Mouse (Mus musculus) splenic B cell, adult 2 months (primary cell): ENCODE measurements at regions not wholly inside any gene's neighbourhood (a gene's known extent, or its start where the extent isn't known, plus 50 kb on each side); places are given as distances from the start of the nearest gene placed in this dataset.
"Not testable (repeated sequence)": the region's sequence is repeated elsewhere in the genome, so short reads cannot be mapped to it uniquely, and the experiment has no call there.

Experiments
- DNase-seq: peaks from one replicate; pipeline ENCODE4 v3.0.0-alpha.2; 2011; ENCODE audit warnings: low read depth, low spot score
- H3K27me3 ChIP-seq: 2 replicates; pipeline ENCODE4 v1.6.1; 2012; ENCODE audit warnings: mild to moderate bottlenecking, low read length, moderate library complexity, mixed read lengths; ENCODE audit not compliant: control insufficient read depth, poor library complexity, insufficient read depth, severe bottlenecking
- H3K36me3 ChIP-seq: 2 replicates; pipeline ENCODE4 v1.6.1; 2012; ENCODE audit warnings: mild to moderate bottlenecking, low read length, moderate library complexity, mixed read lengths; ENCODE audit not compliant: control insufficient read depth, poor library complexity, insufficient read depth, severe bottlenecking

DNA sequence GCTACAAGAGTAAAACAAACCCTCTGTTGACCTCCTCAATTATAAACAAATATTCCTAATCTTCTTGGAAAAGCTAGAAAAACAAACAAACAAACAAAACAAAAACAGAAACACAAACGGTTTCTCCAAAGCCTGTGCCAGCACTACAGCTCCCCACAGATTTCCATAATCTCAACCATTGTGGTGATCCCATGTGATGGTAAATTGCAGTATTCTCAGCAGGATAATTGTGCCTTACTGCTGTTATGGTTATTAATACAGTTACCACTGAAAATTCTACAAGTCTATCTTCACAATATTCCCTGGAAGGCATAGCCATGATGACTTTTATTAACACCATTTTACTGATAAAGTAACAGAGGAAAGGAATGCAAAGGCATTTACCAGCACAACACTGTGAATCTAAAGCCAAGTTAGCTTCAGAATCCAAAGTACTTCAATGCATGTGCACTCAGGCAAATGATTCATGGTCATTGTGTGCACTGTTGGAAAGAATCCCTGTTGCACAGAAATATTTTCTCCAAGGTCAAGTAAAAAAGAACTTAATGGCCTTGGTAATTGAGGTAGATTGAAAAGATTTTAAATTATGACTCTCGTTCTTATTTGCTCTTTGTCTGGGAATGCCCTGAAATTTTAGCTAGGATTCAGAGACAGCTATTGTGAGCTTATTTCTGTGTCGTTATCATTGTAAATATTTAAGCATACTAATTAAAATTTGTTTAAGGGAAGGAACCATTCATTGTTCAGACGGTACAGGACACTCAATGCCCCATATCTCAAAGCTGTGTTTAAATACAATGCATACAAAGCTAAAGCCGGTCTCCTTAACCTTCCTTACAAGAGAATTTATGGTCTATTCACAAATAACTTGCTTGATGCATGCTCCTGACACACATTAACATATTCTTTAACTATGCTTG is 551.1 kb upstream of the Akr1e1 start:
- Histone ChIP-seq H3K36me3 (no peaks in the 10 kb centered on the region), H3K27me3 (no peaks in the 10 kb centered on the region)
- DNase-seq = no peak

- no peaks in the 10 kb centered on the region for H3K27me3 ChIP-seq
- no peak for DNase-seq
- H3K36me3 ChIP-seq = no peaks in the 10 kb centered on the region
These were observed 557.7 kb upstream of the Akr1e1 start for GRCm38 (mm10) chr13:5166716-5167115.

DNA sequence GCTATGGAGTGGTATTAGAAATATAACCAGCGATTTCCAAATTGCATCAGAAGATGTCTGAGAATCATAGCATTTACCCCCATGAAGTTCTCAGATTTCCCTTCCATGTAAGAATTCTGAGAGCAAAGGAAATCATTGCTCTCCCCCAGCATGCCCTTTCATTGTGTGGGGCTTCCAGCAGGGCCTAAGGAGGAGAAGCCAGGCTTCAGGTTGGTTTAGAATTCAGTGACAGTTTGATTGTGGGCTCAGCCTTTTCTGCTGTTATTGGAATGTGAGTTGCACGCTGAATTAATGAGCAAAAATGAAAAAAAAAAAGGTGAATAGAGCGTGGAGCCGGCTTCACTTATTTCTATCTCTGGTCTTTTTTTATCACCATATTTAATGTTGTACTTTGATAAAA is 570.0 kb upstream of the Akr1e1 start:
- Histone ChIP-seq H3K36me3 (no peaks in the 10 kb centered on the region), H3K27me3 (no peaks in the 10 kb centered on the region)
- no peak for DNase-seq

GRCm38 (mm10) chr13:5179552-5179951 is 570.6 kb upstream of the Akr1e1 start:
- DNase-seq = no peak
- Histone ChIP-seq H3K36me3 (no peaks in the 10 kb centered on the region), H3K27me3 (no peaks in the 10 kb centered on the region)

- not testable (repeated sequence) for DNase-seq, H3K27me3 ChIP-seq, H3K36me3 ChIP-seq
These were observed 576.3 kb upstream of the Akr1e1 start for GRCm38 (mm10) chr13:5185237-5185800.

DNA sequence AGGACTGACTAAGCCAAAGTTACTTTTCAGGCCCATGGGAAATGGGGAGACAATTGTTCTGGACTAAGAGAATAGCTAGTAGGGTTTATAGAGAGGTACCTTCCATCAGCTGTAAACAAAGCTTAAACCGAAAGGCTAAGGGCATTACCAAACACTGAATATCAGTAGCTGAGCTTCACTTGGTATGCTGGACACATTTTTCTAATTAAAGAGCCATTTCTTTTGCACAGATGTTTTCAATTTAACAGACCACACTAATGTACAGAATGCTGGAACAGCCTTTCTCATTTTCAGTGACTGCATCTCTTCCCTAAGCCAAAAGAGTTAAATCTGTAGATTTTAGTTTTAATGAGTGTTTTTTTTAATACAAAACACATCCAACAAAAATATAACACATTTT is 593.8 kb upstream of the Akr1e1 start:
- Histone ChIP-seq H3K36me3 (no peaks in the 10 kb centered on the region), H3K27me3 (no peaks in the 10 kb centered on the region)
- no peak for DNase-seq

DNA sequence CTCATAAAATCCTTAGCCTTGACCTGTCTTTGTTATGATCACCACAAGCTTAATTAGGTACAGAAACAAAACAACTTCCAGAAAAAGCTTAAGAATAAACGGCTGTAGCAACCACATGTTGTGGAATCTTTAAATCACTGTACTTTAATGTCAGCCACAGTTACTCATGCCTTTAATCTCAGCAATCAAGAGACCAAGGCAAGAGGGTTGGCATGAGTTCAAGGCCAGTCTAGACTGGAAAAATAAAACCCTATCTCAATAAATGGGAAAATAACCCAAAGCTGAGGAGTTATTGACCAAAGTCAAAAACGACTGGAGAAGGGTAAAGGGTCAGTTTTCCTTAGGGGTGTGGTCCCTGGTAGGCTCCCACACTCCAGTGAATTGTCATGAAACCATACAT is 595.2 kb upstream of the Akr1e1 start:
- DNase-seq = no peak
- no peaks in the 10 kb centered on the region for H3K36me3 ChIP-seq
- no peaks in the 10 kb centered on the region for H3K27me3 ChIP-seq

GRCm38 (mm10) chr13:5211659-5212058 is 602.7 kb upstream of the Akr1e1 start:
- H3K36me3 ChIP-seq = no peaks in the 10 kb centered on the region
- DNase-seq = no peak
- no peaks in the 10 kb centered on the region for H3K27me3 ChIP-seq

DNA sequence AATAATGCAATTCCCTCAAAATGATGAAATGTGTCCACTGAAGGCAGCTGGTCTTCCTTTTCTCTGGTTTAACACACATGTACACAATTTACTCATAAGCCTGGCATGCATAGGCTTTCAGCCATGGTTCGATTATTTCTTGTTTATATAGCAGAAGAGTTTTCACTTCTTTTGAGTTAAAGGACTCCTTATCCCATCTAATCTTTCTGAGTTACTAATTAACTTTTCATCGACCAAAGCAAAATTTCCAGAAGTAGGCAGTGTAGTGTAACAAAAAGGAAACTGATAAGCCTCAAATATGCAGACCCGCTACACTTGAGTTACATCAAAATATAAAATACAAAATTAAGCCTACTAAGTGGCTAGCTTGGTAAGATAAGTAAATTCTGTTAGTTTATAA is 620.5 kb upstream of the Akr1e1 start:
- no peak for DNase-seq
- H3K27me3 ChIP-seq = no peaks in the 10 kb centered on the region
- no peaks in the 10 kb centered on the region for H3K36me3 ChIP-seq

- Histone ChIP-seq H3K27me3 (no peaks in the 10 kb centered on the region), H3K36me3 (no peaks in the 10 kb centered on the region)
- DNase-seq = no peak
These were observed 625.3 kb upstream of the Akr1e1 start for GRCm38 (mm10) chr13:5234232-5234631.

DNA sequence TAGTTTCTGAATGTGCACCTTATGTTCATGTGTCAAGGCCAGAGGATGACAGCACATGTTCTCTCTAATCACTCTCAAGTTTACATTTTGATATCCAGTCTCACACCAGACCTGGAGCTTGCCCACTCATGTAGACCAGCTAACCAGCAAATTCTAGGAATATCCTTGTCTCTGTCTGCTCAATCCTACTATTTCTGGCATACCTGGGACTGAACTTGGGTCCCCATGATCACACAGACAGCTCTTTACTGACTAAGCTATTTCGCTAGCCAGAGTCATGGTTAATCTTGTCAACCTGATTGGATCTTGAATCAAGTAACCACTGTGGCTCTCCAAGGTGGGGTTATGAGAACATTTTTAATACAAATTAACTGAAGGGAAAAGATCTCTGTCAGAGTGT is 625.9 kb upstream of the Klf6 start:
- DNase-seq = no peak
- Histone ChIP-seq H3K36me3 (no peaks in the 10 kb centered on the region), H3K27me3 (no peaks in the 10 kb centered on the region)

GRCm38 (mm10) chr13:5240541-5240940 is 620.7 kb upstream of the Klf6 start:
- H3K27me3 ChIP-seq = no peaks in the 10 kb centered on the region
- no peak for DNase-seq

GRCm38 (mm10) chr13:5242782-5243181 is 618.5 kb upstream of the Klf6 start:
- Histone ChIP-seq H3K36me3 (no peaks in the 10 kb centered on the region), H3K27me3 (no peaks in the 10 kb centered on the region)
- no peak for DNase-seq

More at GRCm38 (mm10) chr13:5240541-5240940, 620.7 kb upstream of the Klf6 start:
- no peaks in the 10 kb centered on the region for H3K36me3 ChIP-seq

DNA sequence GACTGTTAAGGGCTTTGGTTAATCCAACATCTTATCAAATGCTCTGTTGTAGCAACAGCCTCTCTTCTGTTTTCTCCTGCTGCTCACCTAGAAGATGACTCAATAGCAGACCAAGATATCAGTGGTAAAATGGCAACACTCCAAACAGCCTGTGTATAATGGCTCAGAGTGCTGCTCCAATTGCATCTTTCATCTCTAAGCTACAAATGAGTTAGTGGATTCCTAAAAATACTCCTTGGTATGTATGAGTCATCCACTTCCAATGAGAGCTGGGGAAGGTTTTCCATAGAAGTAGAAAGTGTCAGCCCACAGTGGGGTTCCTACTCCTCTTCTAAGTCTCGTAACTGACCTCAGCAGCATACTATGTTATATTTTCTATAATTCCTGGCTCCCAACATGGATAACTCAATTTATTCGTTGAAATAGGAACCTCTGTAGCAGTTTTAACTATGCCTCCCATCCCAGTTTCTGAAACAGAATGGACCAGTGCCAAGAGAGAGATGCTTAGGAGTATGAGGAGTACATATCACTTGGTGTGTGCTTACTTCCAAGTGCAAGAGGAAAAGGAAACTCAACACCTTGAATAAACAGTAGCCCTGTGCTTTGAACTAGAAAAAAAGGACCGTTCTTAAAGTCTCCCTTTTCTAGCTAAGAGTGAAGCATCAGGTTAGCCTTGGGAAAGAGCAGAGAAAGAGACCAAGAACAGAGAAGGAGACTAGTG is 612.5 kb upstream of the Klf6 start:
- H3K36me3 ChIP-seq = no peaks in the 10 kb centered on the region
- no peaks in the 10 kb centered on the region for H3K27me3 ChIP-seq
- no peak for DNase-seq
